Mouse (Mus musculus): ENCODE results near the gene Chchd6. TPM values are rescaled to one million over a fixed set of nuclear protein-coding genes. Genes with fewer than 3 reads are reported as not detected.

The Chchd6 gene
- polyA plus RNA-seq, 1 experiment from 2014 or later, result 115 TPM

- H3K4me1 ChIP-seq (replicated peaks), result no peaks in the 10 kb centered on the region
- H3K4me3 ChIP-seq, result no peak overlapping the region
- WGBS, result 57% methylated on average over 3 of the region's 3 CpGs
- H3K4me2 ChIP-seq, result no peak overlapping the region
- H3K9ac ChIP-seq, result no peak overlapping the region
- ATAC-seq (ENCODE audit: low read depth), result no peak
- no peaks in the 10 kb centered on the region for H3K27me3 ChIP-seq
- no peaks in the 10 kb centered on the region for H3K9me3 ChIP-seq
- H3K27ac ChIP-seq (replicated peaks), result no peak overlapping the region
- H3K36me3 ChIP-seq, result no peaks in the 10 kb centered on the region
Observed at GRCm38 (mm10) chr6:89381172-89381571, 214.3 kb downstream of the Chchd6 start.

DNA sequence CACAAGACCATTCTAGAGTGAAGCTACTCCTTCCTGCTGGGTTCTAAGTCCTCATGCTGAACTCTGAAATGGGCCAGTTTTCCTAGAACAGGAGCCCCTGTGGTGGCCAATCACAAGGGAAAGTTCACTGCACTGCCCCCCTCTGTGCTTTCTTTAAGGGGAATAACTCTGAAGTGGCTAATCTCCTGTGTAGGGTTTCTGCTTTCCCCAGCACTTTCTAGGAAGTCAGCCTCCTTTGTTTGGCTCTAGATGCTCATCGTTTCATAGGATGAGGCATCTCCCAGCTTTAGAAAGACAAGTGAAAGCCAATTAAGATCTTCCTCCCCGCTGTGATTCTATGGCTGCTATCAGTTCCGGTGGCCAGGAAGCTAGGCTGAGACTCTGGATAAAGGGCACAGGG, 214.7 kb downstream of the Chchd6 start:
- Histone ChIP-seq H3K36me3 (no peaks in the 10 kb centered on the region), H3K4me1 (replicated peaks) (no peaks in the 10 kb centered on the region), H3K9ac (no peak overlapping the region), H3K4me3 (no peak overlapping the region), H3K27ac (replicated peaks) (no peak overlapping the region), H3K4me2 (no peak overlapping the region), H3K9me3 (no peaks in the 10 kb centered on the region), H3K27me3 (no peaks in the 10 kb centered on the region)
- no peak for ATAC-seq (ENCODE audit: low read depth)
- WGBS, result 30% methylated on average over 3 of the region's 3 CpGs

GRCm38 (mm10) chr6:89378264-89378663, 217.2 kb downstream of the Chchd6 start:
- H3K4me1 ChIP-seq (replicated peaks), result no peaks in the 10 kb centered on the region
- no peak for ATAC-seq (ENCODE audit: low read depth)
- H3K27me3 ChIP-seq, result no peaks in the 10 kb centered on the region
- H3K9me3 ChIP-seq, result no peaks in the 10 kb centered on the region
- H3K36me3 ChIP-seq, result no peaks in the 10 kb centered on the region
- H3K9ac ChIP-seq, result no peak overlapping the region
- WGBS, result 68% methylated on average over 2 of the region's 2 CpGs
- H3K27ac ChIP-seq (replicated peaks), result no peak overlapping the region
- no peak overlapping the region for H3K4me3 ChIP-seq
- no peak overlapping the region for H3K4me2 ChIP-seq

- no peak overlapping the region for H3K4me2 ChIP-seq
- no peak overlapping the region for H3K9ac ChIP-seq
- H3K4me3 ChIP-seq, result no peak overlapping the region
- H3K27me3 ChIP-seq, result peaks cover 6% of the 10 kb centered on the region
- H3K36me3 ChIP-seq, result no peaks in the 10 kb centered on the region
- H3K9me3 ChIP-seq, result no peaks in the 10 kb centered on the region
- no peak overlapping the region for H3K27ac ChIP-seq (replicated peaks)
- H3K4me1 ChIP-seq (replicated peaks), result no peaks in the 10 kb centered on the region
- no peak for ATAC-seq (ENCODE audit: low read depth)
Observed at GRCm38 (mm10) chr6:89368812-89369211, 226.6 kb downstream of the Chchd6 start.

- no peaks in the 10 kb centered on the region for H3K36me3 ChIP-seq
- 75% methylated on average over 3 of the region's 3 CpGs for WGBS
- no peak overlapping the region for H3K9ac ChIP-seq
- ATAC-seq (ENCODE audit: low read depth), result no peak
- no peaks in the 10 kb centered on the region for H3K9me3 ChIP-seq
- no peak overlapping the region for H3K4me3 ChIP-seq
- H3K27me3 ChIP-seq, result peaks cover 11% of the 10 kb centered on the region
- no peak overlapping the region for H3K4me2 ChIP-seq
- no peak overlapping the region for H3K27ac ChIP-seq (replicated peaks)
- H3K4me1 ChIP-seq (replicated peaks), result peaks cover 30% of the 10 kb centered on the region
Observed at GRCm38 (mm10) chr6:89364342-89364741, 231.1 kb downstream of the Chchd6 start.

- Histone ChIP-seq H3K27me3 (peaks cover 11% of the 10 kb centered on the region), H3K9me3 (no peaks in the 10 kb centered on the region), H3K4me1 (replicated peaks) (peaks cover 42% of the 10 kb centered on the region), H3K4me2 (peak overlapping the region; percentile 92), H3K4me3 (peak overlapping the region; percentile 99), H3K27ac (replicated peaks) (0 out of 2 replicates have a peak overlapping the region, but pooled peaks have one; percentile 11), H3K9ac (peak overlapping the region; percentile 76), H3K36me3 (no peaks in the 10 kb centered on the region)
- WGBS, result 4% methylated on average over 16 of the region's 16 CpGs
- peak; percentile 51 for ATAC-seq (ENCODE audit: low read depth)
Observed at GRCm38 (mm10) chr6:89363107-89363451, 232.4 kb downstream of the Chchd6 start.

- peak within 1 kb of the TSS; percentile 92 for H3K4me2 ChIP-seq
- peak within 1 kb of the TSS; percentile 99 for H3K4me3 ChIP-seq
- H3K9me3 ChIP-seq, result no peaks in the 10 kb centered on the region
- peaks cover 3% of the 10 kb centered on the region; the same call in 1 of the 2 replicates for H3K36me3 ChIP-seq
- H3K27me3 ChIP-seq, result peaks cover 11% of the 10 kb centered on the region
- ATAC-seq (ENCODE audit: low read depth), result peak; percentile 79
- WGBS, result under 1% methylated on average over 63 of the region's 110 CpGs
- peaks cover 48% of the 10 kb centered on the region for H3K4me1 ChIP-seq (replicated peaks)
- peak within 1 kb of the TSS; percentile 99 for H3K9ac ChIP-seq
- H3K27ac ChIP-seq (replicated peaks), result peak within 1 kb of the TSS; percentile 88
Observed at GRCm38 (mm10) chr6:89362281-89363106, 233.0 kb downstream of the Chchd6 start, which contains the start of gene Plxna1. Gene Plxna1, minus strand, starts transcription at chr6:89362620.

- WGBS, result under 1% methylated on average over 69 of the region's 80 CpGs
- peaks cover 56% of the 10 kb centered on the region for H3K4me1 ChIP-seq (replicated peaks)
Observed at GRCm38 (mm10) chr6:89361418-89362280, 233.8 kb downstream of the Chchd6 start.

DNA sequence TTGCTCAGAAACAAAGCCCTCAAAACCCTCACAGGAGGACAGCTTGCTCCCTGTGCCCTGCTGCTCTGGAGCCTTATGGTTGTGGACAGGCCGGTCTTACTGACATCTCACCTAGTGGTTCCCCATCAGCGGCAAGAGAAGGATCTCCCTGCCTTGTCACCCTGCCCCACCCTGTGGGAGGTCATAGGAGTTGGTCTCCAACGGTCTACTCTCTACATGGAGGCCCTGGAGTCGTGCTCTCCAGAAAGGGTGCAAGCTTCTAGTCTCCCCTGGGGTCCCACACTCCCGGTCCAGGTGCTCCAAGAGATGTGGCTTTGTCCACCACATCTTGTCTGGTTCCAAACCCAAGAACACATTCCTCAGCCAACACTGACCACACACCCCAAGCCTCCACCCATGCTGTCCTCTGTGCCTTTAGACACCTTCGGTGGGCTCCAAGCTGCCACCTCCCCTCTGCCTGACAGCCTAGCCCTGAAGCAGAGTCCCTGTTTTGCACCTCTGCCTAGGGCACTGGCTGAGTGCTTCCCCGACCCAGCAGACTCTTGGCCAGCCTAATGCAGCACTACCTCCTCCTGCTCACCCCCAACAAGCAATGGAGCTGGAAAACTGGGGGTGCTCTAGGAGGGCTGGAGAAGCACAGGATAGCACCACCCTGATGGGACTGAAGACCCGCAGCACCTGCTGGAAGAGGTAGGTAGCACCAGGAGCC, 234.6 kb downstream of the Chchd6 start:
- H3K27ac ChIP-seq (replicated peaks), result peak overlapping the region; percentile 88
- H3K4me3 ChIP-seq, result peak overlapping the region; percentile 99
- H3K27me3 ChIP-seq, result peaks cover 11% of the 10 kb centered on the region
- H3K9ac ChIP-seq, result peak overlapping the region; percentile 99
- H3K4me2 ChIP-seq, result peak overlapping the region; percentile 92
- peaks cover 64% of the 10 kb centered on the region for H3K4me1 ChIP-seq (replicated peaks)
- H3K36me3 ChIP-seq, result peaks cover 19% of the 10 kb centered on the region
- peak; percentile 7; the same call in 1 of the 2 replicates for ATAC-seq (ENCODE audit: low read depth)
- no peaks in the 10 kb centered on the region for H3K9me3 ChIP-seq
- WGBS, result 47% methylated on average over 8 of the region's 8 CpGs

More at GRCm38 (mm10) chr6:89361418-89362280, 233.8 kb downstream of the Chchd6 start:
- Histone ChIP-seq H3K4me2 (peak overlapping the region; percentile 92), H3K27ac (replicated peaks) (peak overlapping the region; percentile 88), H3K9me3 (no peaks in the 10 kb centered on the region), H3K27me3 (peaks cover 11% of the 10 kb centered on the region), H3K36me3 (peaks cover 11% of the 10 kb centered on the region), H3K9ac (peak overlapping the region; percentile 99), H3K4me3 (peak overlapping the region; percentile 99)
- peak; percentile 28 for ATAC-seq (ENCODE audit: low read depth)

- H3K9ac ChIP-seq, result peak overlapping the region; percentile 99
- peak overlapping the region; percentile 53 for H3K27ac ChIP-seq (replicated peaks)
- H3K4me2 ChIP-seq, result peak overlapping the region; percentile 92
- peak overlapping the region; percentile 99 for H3K4me3 ChIP-seq
- peaks cover 27% of the 10 kb centered on the region for H3K36me3 ChIP-seq
- no peak for ATAC-seq (ENCODE audit: low read depth)
- peaks cover 11% of the 10 kb centered on the region for H3K27me3 ChIP-seq
- 41% methylated on average over 20 of the region's 20 CpGs for WGBS
- H3K9me3 ChIP-seq, result no peaks in the 10 kb centered on the region
- H3K4me1 ChIP-seq (replicated peaks), result peaks cover 72% of the 10 kb centered on the region
Observed at GRCm38 (mm10) chr6:89359771-89360708, 235.4 kb downstream of the Chchd6 start.

DNA sequence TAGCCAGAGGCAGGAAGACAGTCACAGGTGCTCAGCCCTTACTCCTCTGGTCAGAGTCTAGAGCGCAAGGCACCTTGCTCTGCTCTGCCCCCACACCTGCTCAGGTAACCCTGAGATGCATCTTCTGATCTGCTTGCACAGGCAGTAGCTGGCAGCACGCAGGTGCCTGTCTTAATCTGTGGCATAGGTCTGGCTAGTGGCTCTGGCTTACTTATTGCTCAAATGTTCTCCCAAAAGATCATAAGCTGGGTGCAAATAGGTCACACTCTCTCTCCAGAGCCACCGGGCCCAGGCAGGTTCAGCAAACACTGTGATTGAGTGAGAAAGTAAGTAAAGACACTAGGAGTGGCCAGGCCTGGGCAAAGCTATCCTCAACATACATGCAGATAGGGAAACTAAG, 236.3 kb downstream of the Chchd6 start:
- Histone ChIP-seq H3K4me3 (peak overlapping the region; percentile 99), H3K4me2 (peak overlapping the region; percentile 92), H3K27ac (replicated peaks) (peak overlapping the region; percentile 53; the same call in 1 of the 2 replicates), H3K9ac (peak overlapping the region; percentile 99; the same call in 1 of the 2 replicates), H3K9me3 (no peaks in the 10 kb centered on the region), H3K27me3 (peaks cover 7% of the 10 kb centered on the region), H3K36me3 (peaks cover 36% of the 10 kb centered on the region), H3K4me1 (replicated peaks) (peaks cover 81% of the 10 kb centered on the region)
- no peak for ATAC-seq (ENCODE audit: low read depth)
- WGBS, result 90% methylated on average over 3 of the region's 3 CpGs

Measured in neural tube, embryonic 13.5 days (tissue).